Comparison of ENCODE assay signal across 22 mouse cellular contexts in the genomic region with DNA sequence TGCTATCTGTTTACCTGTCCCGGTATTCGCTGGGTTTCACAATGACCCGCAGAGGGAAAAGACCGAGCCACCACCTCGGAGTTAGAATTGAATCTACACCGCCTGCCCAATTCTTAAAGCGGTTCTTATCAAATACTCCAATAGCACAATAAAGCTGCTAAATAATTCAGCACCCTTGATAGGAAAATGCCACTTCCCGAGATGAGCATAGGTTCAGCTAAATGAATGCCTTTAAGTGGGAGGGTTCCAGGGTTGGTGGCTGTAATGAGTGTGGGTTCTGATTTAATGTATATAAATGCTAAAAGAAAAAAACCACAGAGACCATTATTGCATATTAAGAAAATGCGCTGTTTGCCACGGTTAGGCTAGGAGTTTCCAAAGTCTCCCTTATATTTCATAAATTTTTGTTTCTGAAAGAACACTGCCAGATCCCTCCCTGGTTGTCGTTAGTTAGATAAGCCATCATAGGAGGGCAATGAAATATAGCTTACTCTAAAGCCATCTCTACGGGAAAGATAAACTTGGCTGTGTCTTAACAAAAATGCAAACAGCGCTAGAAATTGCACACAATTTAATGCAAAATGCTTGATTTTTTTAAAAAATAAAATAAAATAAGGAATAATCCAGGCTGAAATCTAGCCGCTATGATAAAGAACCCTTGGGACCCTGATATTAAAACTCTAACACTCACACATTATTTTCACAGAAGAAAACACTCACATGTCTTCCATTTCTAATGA. TPM values are rescaled to one million over a fixed set of nuclear protein-coding genes. Genes with fewer than 3 reads are reported as not detected.
DNase-seq lines count a peak whose midpoint lies in the region; ATAC-seq and TF ChIP-seq lines count a peak whose summit lies in the region.
"Had no signal": no experiment of that assay in that cellular context is flagged by ENCODE, and none has a peak within 500 bp of the region (broad histone marks: within the 10 kb centered on the region; RNA-seq: fewer than 3 reads in every experiment).

No protein-coding gene starts in this region.

- H3K4me1 ChIP-seq in forebrain, embryonic 10.5 days = peaks cover 31% of the 10 kb centered on the region
- peaks cover 29% of the 10 kb centered on the region for H3K4me1 ChIP-seq in forebrain, embryonic 12.5 days
- peaks cover 18% of the 10 kb centered on the region for H3K4me1 ChIP-seq in midbrain, embryonic 15.5 days
- H3K4me1 ChIP-seq in kidney, embryonic 16.5 days (ENCODE audit: insufficient read depth, low read length) = peaks cover 23% of the 10 kb centered on the region
- peaks cover 15% of the 10 kb centered on the region for H3K4me1 ChIP-seq in liver, postnatal 0 days (ENCODE audit: insufficient read depth)

- 4% methylated on average over 14 of the region's 14 CpGs for WGBS in forebrain, embryonic 10.5 days
- WGBS in forebrain, embryonic 12.5 days = 7% methylated on average over 14 of the region's 14 CpGs
- 5% methylated on average over 14 of the region's 14 CpGs for WGBS in midbrain, embryonic 15.5 days
- WGBS in kidney, embryonic 16.5 days = 22% methylated on average over 14 of the region's 14 CpGs
- 11% methylated on average over 14 of the region's 14 CpGs for WGBS in liver, postnatal 0 days (ENCODE audit: insufficient replicate concordance)

- peaks cover 78% of the 10 kb centered on the region for H3K27me3 ChIP-seq in forebrain, embryonic 10.5 days (ENCODE audit: poor library complexity, severe bottlenecking)
- H3K27me3 ChIP-seq in forebrain, embryonic 12.5 days = peaks cover 69% of the 10 kb centered on the region
- H3K27me3 ChIP-seq in midbrain, embryonic 15.5 days (replicated peaks) = peaks cover 53% of the 10 kb centered on the region
- H3K27me3 ChIP-seq in kidney, embryonic 16.5 days (ENCODE audit: insufficient read depth, low read length) = peaks cover 58% of the 10 kb centered on the region
- H3K27me3 ChIP-seq in liver, postnatal 0 days (ENCODE audit: insufficient read depth, low read length) = peaks cover 74% of the 10 kb centered on the region

- ATAC-seq in forebrain, embryonic 12.5 days (ENCODE audit: low FRiP score) = no peak
- ATAC-seq in midbrain, embryonic 15.5 days (replicated peaks) = no peak
- no peak for ATAC-seq in kidney, embryonic 16.5 days (ENCODE audit: low FRiP score, low TSS enrichment)
- ATAC-seq in liver, postnatal 0 days = no peak
- ATAC-seq: activated CD4-positive, CD25-positive, alpha-beta regulatory T cell, adult 4 months; forebrain, embryonic 15.5 days; inflammation-experienced regulatory T-cells, adult 6 months had no signal

- H3K4me3 ChIP-seq in forebrain, embryonic 10.5 days = no peak overlapping the region
- H3K4me3 ChIP-seq in forebrain, embryonic 12.5 days (replicated peaks) = no peak overlapping the region
- peak overlapping the region; percentile 14 for H3K4me3 ChIP-seq in midbrain, embryonic 15.5 days
- H3K4me3 ChIP-seq in kidney, embryonic 16.5 days (ENCODE audit: low read length) = no peak overlapping the region
- no peak overlapping the region for H3K4me3 ChIP-seq in liver, postnatal 0 days (ENCODE audit: low read depth, low read length)
- H3K4me3 ChIP-seq: forebrain, embryonic 15.5 days; heart, embryonic 10.5 days had no signal

- no peak overlapping the region for H3K27ac ChIP-seq in forebrain, embryonic 10.5 days
- no peak overlapping the region for H3K27ac ChIP-seq in forebrain, embryonic 12.5 days
- H3K27ac ChIP-seq in midbrain, embryonic 15.5 days = peak overlapping the region; percentile 47
- H3K27ac ChIP-seq in kidney, embryonic 16.5 days (ENCODE audit: low read length) = no peak overlapping the region
- H3K27ac ChIP-seq in liver, postnatal 0 days (ENCODE audit: low read depth) = no peak overlapping the region
- H3K27ac ChIP-seq: forebrain, embryonic 15.5 days; heart, embryonic 10.5 days; liver, embryonic 14.5 days; macrophage had no signal

- 0 out of 2 replicates have a peak, but pooled peaks cover 3% of the 10 kb centered on the region for H3K9me3 ChIP-seq in forebrain, embryonic 10.5 days
- H3K9me3 ChIP-seq in forebrain, embryonic 12.5 days = no peaks in the 10 kb centered on the region
- no peaks in the 10 kb centered on the region for H3K9me3 ChIP-seq in midbrain, embryonic 15.5 days
- H3K9me3 ChIP-seq in kidney, embryonic 16.5 days (ENCODE audit: low read length) = no peaks in the 10 kb centered on the region
- no peaks in the 10 kb centered on the region for H3K9me3 ChIP-seq in liver, postnatal 0 days (ENCODE audit: low read length)
- H3K9me3 ChIP-seq: forebrain, embryonic 15.5 days; G1E; heart, embryonic 10.5 days had no signal

- peak; percentile 28 for DNase-seq in forebrain, embryonic 10.5 days (ENCODE audit: extremely low spot score, low spot score)
- peak; percentile 20 for DNase-seq in retina, embryonic 14.5 days (ENCODE audit: low spot score)
- DNase-seq in retina, postnatal 1 day = no peak
- DNase-seq in layer of hippocampus, postnatal 25 days (ENCODE audit: extremely low spot score in 1 of 2, low spot score in 1 of 2) = no peak
- DNase-seq in liver, postnatal 0 days = no peak
- DNase-seq: adrenal gland, postnatal 10 days; cerebellum, adult 11 months; gastrocnemius, postnatal 25 days; right cerebral cortex, postnatal 4 days had no signal

- no peak for TF ChIP-seq EP300 in liver, postnatal 0 days (IDR thresholded peaks at IDR 0.05; ENCODE audit: low read depth)

- H3K9ac ChIP-seq in forebrain, embryonic 12.5 days = no peak overlapping the region
- 0 out of 2 replicates have a peak overlapping the region, but pooled peaks have one; percentile 17 for H3K9ac ChIP-seq in midbrain, embryonic 15.5 days
- H3K9ac ChIP-seq in kidney, embryonic 16.5 days (replicated peaks; ENCODE audit: low read length) = no peak overlapping the region
- H3K9ac ChIP-seq in liver, postnatal 0 days (replicated peaks) = no peak overlapping the region
- H3K9ac ChIP-seq: forebrain, embryonic 15.5 days; liver, embryonic 14.5 days had no signal

- no peak for TF ChIP-seq CTCF in liver, postnatal 0 days (IDR thresholded peaks at IDR 0.05; ENCODE audit: low read depth)

- H3K36me3 ChIP-seq in forebrain, embryonic 10.5 days (replicated peaks) = peaks cover 4% of the 10 kb centered on the region
- H3K36me3 ChIP-seq in forebrain, embryonic 12.5 days (replicated peaks) = no peaks in the 10 kb centered on the region
- H3K36me3 ChIP-seq in midbrain, embryonic 15.5 days (replicated peaks) = no peaks in the 10 kb centered on the region
- no peaks in the 10 kb centered on the region for H3K36me3 ChIP-seq in kidney, embryonic 16.5 days (ENCODE audit: insufficient read depth, low read length)
- H3K36me3 ChIP-seq in liver, postnatal 0 days (replicated peaks; ENCODE audit: insufficient read depth, low read length) = no peaks in the 10 kb centered on the region

- no peak overlapping the region for H3K4me2 ChIP-seq in forebrain, embryonic 12.5 days
- peak overlapping the region; percentile 91 for H3K4me2 ChIP-seq in midbrain, embryonic 15.5 days
- H3K4me2 ChIP-seq in kidney, embryonic 16.5 days (replicated peaks; ENCODE audit: low read depth, low read length) = no peak overlapping the region
- no peak overlapping the region for H3K4me2 ChIP-seq in liver, postnatal 0 days (ENCODE audit: low read depth, low read length)
- H3K4me2 ChIP-seq: forebrain, embryonic 15.5 days had no signal

RNA-seq across cellular contexts. Expression of a gene that starts 3.3 kb away (rescaled TPM):
- 63.2 and 64.7 TPM in 2 replicates for polyA plus RNA-seq in forebrain, embryonic 10.5 days (2016; fragmentation: Nextera tagmentation; extraction: Ambion mirVana)
- polyA plus RNA-seq in forebrain, embryonic 12.5 days (2016; fragmentation: Nextera tagmentation; extraction: Ambion mirVana) = 53.4 and 63.4 TPM in 2 replicates
- 49.2 and 53.2 TPM in 2 replicates for polyA plus RNA-seq in midbrain, embryonic 15.5 days (2015; fragmentation: Nextera tagmentation; extraction: Ambion mirVana)
- 60.0 and 62.3 TPM in 2 replicates for polyA plus RNA-seq in kidney, embryonic 16.5 days (2015; fragmentation: Nextera tagmentation; extraction: Ambion mirVana)
- total RNA-seq in layer of hippocampus, postnatal 25 days (2021) = 10 to 100 TPM; 20.1 to 21.9 TPM
- polyA plus RNA-seq in liver, postnatal 0 days (2015; fragmentation: Nextera tagmentation; extraction: Ambion mirVana) = 20.6 and 21.1 TPM in 2 replicates

RNA-seq across cellular contexts. Expression of a gene that starts 8.7 kb away (rescaled TPM):
- 1.3 and 2.6 TPM in 2 replicates for polyA plus RNA-seq in forebrain, embryonic 10.5 days (2016; fragmentation: Nextera tagmentation; extraction: Ambion mirVana)
- polyA plus RNA-seq in forebrain, embryonic 12.5 days (2016; fragmentation: Nextera tagmentation; extraction: Ambion mirVana) = 16.4 and 16.8 TPM in 2 replicates
- 36.8 and 43.3 TPM in 2 replicates for polyA plus RNA-seq in midbrain, embryonic 15.5 days (2015; fragmentation: Nextera tagmentation; extraction: Ambion mirVana)
- polyA plus RNA-seq in kidney, embryonic 16.5 days (2015; fragmentation: Nextera tagmentation; extraction: Ambion mirVana) = 31.2 and 35.0 TPM in 2 replicates
- total RNA-seq in layer of hippocampus, postnatal 25 days (2021) = under 1 TPM; 0.42 to 0.45 TPM
- 0.12 and 0.21 TPM in 2 replicates for polyA plus RNA-seq in liver, postnatal 0 days (2015; fragmentation: Nextera tagmentation; extraction: Ambion mirVana)
- total RNA-seq: gastrocnemius, postnatal 25 days; monocyte, adult 5-6 weeks had no signal
- polyA plus RNA-seq: activated CD4-positive, CD25-positive, alpha-beta regulatory T cell, adult 4 months; G1E; heart, postnatal 0 days; inflammation-experienced regulatory T-cells, adult 6 months; liver, embryonic 14.5 days; lung, embryonic 16.5 days; macrophage had no signal

Comparison
In these comparisons a context has a peak if more than half of its experiments do, and no peak if none do; other contexts are left out.
1. DNase-seq: peak in forebrain, embryonic 10.5 days (single experiment) and retina, embryonic 14.5 days (single experiment); none in retina, postnatal 1 day (single experiment), layer of hippocampus, postnatal 25 days (0 of 2) and liver, postnatal 0 days (single experiment).